ENCODE assay signal across 8 mouse cellular contexts in the genomic region with DNA sequence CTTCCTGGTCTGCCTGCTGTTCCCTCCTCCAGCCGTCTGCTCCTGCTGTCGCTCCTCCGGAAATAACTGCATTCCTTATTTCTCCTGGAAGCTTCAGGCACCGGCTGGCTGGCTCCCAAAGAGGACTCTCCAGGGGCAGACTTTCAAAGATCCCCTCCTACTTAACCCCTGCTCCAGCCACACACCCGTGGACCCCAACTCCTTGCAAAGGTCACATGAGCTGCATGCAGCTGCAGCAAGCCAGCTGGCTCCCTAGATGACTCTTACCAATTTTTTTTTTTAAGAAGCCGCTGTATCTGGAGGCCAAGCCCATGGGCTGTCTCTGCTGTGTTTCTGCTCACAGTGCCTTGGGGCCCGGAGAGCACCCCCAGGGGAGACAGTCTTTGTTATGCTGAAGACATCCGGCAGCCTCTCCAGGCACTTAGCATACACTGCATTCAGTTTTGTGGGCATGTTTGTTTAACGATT. TPM values are rescaled to one million over a fixed set of nuclear protein-coding genes. Genes with fewer than 3 reads are reported as not detected.
DNase-seq lines count a peak whose midpoint lies in the region; ATAC-seq lines count a peak whose summit lies in the region.

No protein-coding gene starts in this region.

- no peaks in the 10 kb centered on the region for H3K9me3 ChIP-seq in midbrain, embryonic 12.5 days
- no peaks in the 10 kb centered on the region for H3K9me3 ChIP-seq in midbrain, embryonic 16.5 days (replicated peaks; ENCODE audit: control insufficient read depth, low read length, poor library complexity, severe bottlenecking)
- H3K9me3 ChIP-seq in embryonic facial prominence, embryonic 10.5 days, result no peaks in the 10 kb centered on the region
- H3K9me3 ChIP-seq in liver, embryonic 12.5 days (replicated peaks), result no peaks in the 10 kb centered on the region

- 0 out of 2 replicates have a peak overlapping the region, but pooled peaks have one; percentile 21 for H3K9ac ChIP-seq in midbrain, embryonic 12.5 days (replicated peaks)
- no peak overlapping the region for H3K9ac ChIP-seq in midbrain, embryonic 16.5 days (ENCODE audit: low read depth, low read length)
- H3K9ac ChIP-seq in liver, embryonic 12.5 days, result no peak overlapping the region

- H3K4me2 ChIP-seq in midbrain, embryonic 12.5 days (replicated peaks), result peak overlapping the region; percentile 15; the same call in 1 of the 2 replicates
- no peak overlapping the region; the same call in 1 of the 2 replicates for H3K4me2 ChIP-seq in midbrain, embryonic 16.5 days (ENCODE audit: low read length)
- no peak overlapping the region for H3K4me2 ChIP-seq in liver, embryonic 12.5 days

- ATAC-seq in midbrain, embryonic 12.5 days (ENCODE audit: low FRiP score, low read depth), result no peak
- no peak for ATAC-seq in midbrain, embryonic 16.5 days
- ATAC-seq in liver, embryonic 12.5 days, result no peak

- H3K4me1 ChIP-seq in midbrain, embryonic 12.5 days, result peaks cover 59% of the 10 kb centered on the region
- H3K4me1 ChIP-seq in midbrain, embryonic 16.5 days (ENCODE audit: control insufficient read depth, insufficient read depth, low read length), result peaks cover 19% of the 10 kb centered on the region
- H3K4me1 ChIP-seq in embryonic facial prominence, embryonic 10.5 days, result peaks cover 61% of the 10 kb centered on the region
- peaks cover 18% of the 10 kb centered on the region for H3K4me1 ChIP-seq in liver, embryonic 12.5 days

- peak; percentile 49 for DNase-seq in embryonic facial prominence, embryonic 10.5 days (ENCODE audit: low spot score)
- peak; percentile 37 to 48 for DNase-seq in heart, postnatal 36 days
- peak; percentile 67 for DNase-seq in layer of hippocampus, adult 9-11 months
- DNase-seq in right cerebral cortex, adult 18-20 months, result peak; percentile 79
- DNase-seq in cerebellum, adult 9-10 months, result no peak

- H3K4me3 ChIP-seq in midbrain, embryonic 12.5 days, result no peak overlapping the region
- no peak overlapping the region for H3K4me3 ChIP-seq in midbrain, embryonic 16.5 days (ENCODE audit: low read depth, low read length)
- H3K4me3 ChIP-seq in embryonic facial prominence, embryonic 10.5 days, result no peak overlapping the region
- no peak overlapping the region for H3K4me3 ChIP-seq in liver, embryonic 12.5 days

- H3K36me3 ChIP-seq in midbrain, embryonic 12.5 days, result no peaks in the 10 kb centered on the region
- H3K36me3 ChIP-seq in midbrain, embryonic 16.5 days (ENCODE audit: control insufficient read depth, insufficient read depth, low read length), result no peaks in the 10 kb centered on the region
- no peaks in the 10 kb centered on the region for H3K36me3 ChIP-seq in embryonic facial prominence, embryonic 10.5 days (replicated peaks)
- no peaks in the 10 kb centered on the region for H3K36me3 ChIP-seq in liver, embryonic 12.5 days

- H3K27ac ChIP-seq in midbrain, embryonic 12.5 days (replicated peaks), result peak overlapping the region; percentile 54
- no peak overlapping the region; the same call in 1 of the 2 replicates for H3K27ac ChIP-seq in midbrain, embryonic 16.5 days (ENCODE audit: low read length)
- no peak overlapping the region for H3K27ac ChIP-seq in embryonic facial prominence, embryonic 10.5 days (replicated peaks)
- no peak overlapping the region for H3K27ac ChIP-seq in liver, embryonic 12.5 days

- intact Hi-C loops in heart, postnatal 36 days (cut with DNase I), result no loop called here

- WGBS in midbrain, embryonic 12.5 days, result 3% methylated on average over 9 of the region's 9 CpGs
- 2% methylated on average over 9 of the region's 9 CpGs for WGBS in midbrain, embryonic 16.5 days
- 5% methylated on average over 9 of the region's 9 CpGs for WGBS in embryonic facial prominence, embryonic 10.5 days
- 42% methylated on average over 9 of the region's 9 CpGs for WGBS in liver, embryonic 12.5 days (ENCODE audit: insufficient replicate concordance)

- H3K27me3 ChIP-seq in midbrain, embryonic 12.5 days, result peaks cover 50% of the 10 kb centered on the region
- no peaks in the 10 kb centered on the region for H3K27me3 ChIP-seq in midbrain, embryonic 16.5 days (ENCODE audit: control insufficient read depth, insufficient read depth, low read depth, low read length)
- peaks cover 70% of the 10 kb centered on the region for H3K27me3 ChIP-seq in embryonic facial prominence, embryonic 10.5 days (replicated peaks; ENCODE audit: low read depth, poor library complexity, severe bottlenecking)
- peaks cover 41% of the 10 kb centered on the region for H3K27me3 ChIP-seq in liver, embryonic 12.5 days (replicated peaks)

RNA-seq across cellular contexts. Expression of a gene that starts 8.9 kb away (rescaled TPM):
- polyA plus RNA-seq in midbrain, embryonic 12.5 days (2016; fragmentation: Nextera tagmentation; extraction: Ambion mirVana), result 21.8 and 24.2 TPM in 2 replicates
- polyA plus RNA-seq in midbrain, embryonic 16.5 days (2015; fragmentation: Nextera tagmentation; extraction: Ambion mirVana), result 4.2 and 5.3 TPM in 2 replicates
- polyA plus RNA-seq in embryonic facial prominence, embryonic 10.5 days (2016; fragmentation: Nextera tagmentation; extraction: Ambion mirVana), result 7.3 and 11.9 TPM in 2 replicates
- total RNA-seq in heart, postnatal 36 days (2021), result 1 to 10 TPM in 1 of 2 experiments, under 1 TPM in 1; 0.97 to 1.0 TPM
- polyA plus RNA-seq in liver, embryonic 12.5 days (2016; fragmentation: Nextera tagmentation; extraction: Ambion mirVana), result 1.5 and 1.6 TPM in 2 replicates
